Mouse (Mus musculus) granulocyte monocyte progenitor cell, adult 5-6 weeks (primary cell): ENCODE measurements around the gene Gm42674. TPM values are rescaled to one million over a fixed set of nuclear protein-coding genes. Genes with fewer than 3 reads are reported as not detected.

ENCODE experiments used
- ATAC-seq: replicated peaks from 2 replicates; pipeline ENCODE4 v1.8.0; 2016; ENCODE audit warnings: mild to moderate bottlenecking, moderate TSS enrichment, inconsistent platforms; ENCODE audit not compliant: poor library complexity, severe bottlenecking
- total RNA-seq, 2 experiments: library from RNA; stranded (forward) in 1 of 2; stranded (reverse) in 1 of 2; fragments of 200-712, 200-1000 nt in 1 of 2; fragments of >200 nt in 1 of 2; fragmentation: Nextera tagmentation in 1 of 2; gene quantifications; 2 replicates each; pipeline ENCODE4 v1.2.3; 2014 to 2017

Gene Gm42674
- total RNA-seq, 2 experiments from 2014 or later: not detected

GRCm38 (mm10) chr3:90596810-90597209 is 4.9 kb upstream of the Gm42674 start:
- ATAC-seq: no peak

DNA sequence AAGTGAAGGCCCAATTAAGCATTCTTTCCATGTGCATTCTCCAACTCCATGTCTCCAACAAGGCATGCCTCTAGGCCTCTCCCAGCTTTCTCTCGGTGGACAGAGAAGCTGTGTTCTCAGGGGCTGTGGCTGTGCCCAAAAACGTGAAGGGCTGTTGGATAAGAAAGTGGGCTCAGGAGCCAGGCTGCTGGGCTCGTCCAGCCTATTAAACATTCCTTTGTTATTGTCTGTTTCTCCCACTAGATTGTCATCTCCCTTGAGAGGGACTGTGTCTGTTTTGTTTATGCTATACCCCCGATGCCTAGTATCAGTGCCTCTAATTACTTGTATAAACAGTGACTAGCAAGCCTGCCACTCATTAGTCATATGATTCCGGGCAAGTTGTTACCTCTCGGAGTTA is 4.0 kb upstream of the Gm42674 start:
- no peak for ATAC-seq

- peak; percentile 53; the same call in 1 of the 2 replicates for ATAC-seq
Measured at GRCm38 (mm10) chr3:90598212-90598611, 3.5 kb upstream of the Gm42674 start.

- ATAC-seq: no peak
Measured at GRCm38 (mm10) chr3:90599401-90599800, 2.3 kb upstream of the Gm42674 start.

- no peak for ATAC-seq
Measured at GRCm38 (mm10) chr3:90600036-90600435, 1.7 kb upstream of the Gm42674 start.

- no peak for ATAC-seq
Measured at GRCm38 (mm10) chr3:90600458-90601195, 1.1 kb upstream of the Gm42674 start.

DNA sequence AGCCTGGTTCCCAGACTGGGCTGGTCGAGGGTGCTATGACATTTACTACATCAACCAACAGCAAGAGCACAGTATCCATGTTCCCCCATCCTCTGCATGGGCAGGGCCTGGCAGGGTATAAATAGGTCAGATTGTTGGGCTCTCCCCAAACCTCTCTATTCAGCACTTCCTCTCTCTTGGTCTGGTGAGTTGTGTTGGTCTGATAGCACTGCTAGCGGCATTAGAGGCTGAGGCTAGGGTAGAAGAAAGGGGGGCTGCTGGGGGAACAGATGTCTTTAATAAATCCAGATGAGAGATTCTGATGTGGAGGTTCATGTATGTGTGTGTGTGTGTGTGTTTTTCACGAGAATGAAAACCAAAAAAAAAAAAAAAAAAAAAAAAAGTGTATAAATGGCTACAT is 1.9 kb downstream of the Gm42674 start, which contains the start of gene S100a4:
Gene S100a4, plus strand, starts transcription at position 149 of the 400 bp plus-strand sequence.
- peak; percentile 62 for ATAC-seq

DNA sequence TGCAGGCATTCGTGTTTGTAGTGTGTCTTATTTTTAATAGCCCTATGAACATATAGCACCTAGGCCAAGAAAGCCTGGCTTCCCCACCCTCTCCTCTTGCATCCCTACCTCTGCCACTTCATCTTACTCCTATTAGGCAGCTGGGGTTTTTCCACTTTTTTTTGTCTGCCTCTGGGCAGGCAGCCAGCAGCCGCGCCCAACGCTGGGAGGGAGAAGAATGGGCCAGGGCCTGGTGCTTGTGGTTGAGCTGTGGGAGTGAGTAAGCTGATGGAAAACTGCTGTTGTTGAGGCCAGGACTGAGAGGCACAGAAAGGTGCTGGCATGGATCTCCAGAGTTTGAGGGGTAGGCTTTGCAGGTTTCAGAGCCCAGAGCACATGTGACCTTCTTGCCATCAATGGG is 2.7 kb downstream of the Gm42674 start:
- ATAC-seq: peak; percentile 65

- peak; percentile 4; the same call in 1 of the 2 replicates for ATAC-seq
Measured at GRCm38 (mm10) chr3:90605049-90605448, 3.3 kb downstream of the Gm42674 start.

GRCm38 (mm10) chr3:90605736-90606135 is 4.0 kb downstream of the Gm42674 start:
- ATAC-seq: no peak

GRCm38 (mm10) chr3:90606185-90606584 is 4.5 kb downstream of the Gm42674 start:
- no peak for ATAC-seq

- ATAC-seq: no peak
Measured at GRCm38 (mm10) chr3:90607361-90607760, 5.7 kb downstream of the Gm42674 start.

DNA sequence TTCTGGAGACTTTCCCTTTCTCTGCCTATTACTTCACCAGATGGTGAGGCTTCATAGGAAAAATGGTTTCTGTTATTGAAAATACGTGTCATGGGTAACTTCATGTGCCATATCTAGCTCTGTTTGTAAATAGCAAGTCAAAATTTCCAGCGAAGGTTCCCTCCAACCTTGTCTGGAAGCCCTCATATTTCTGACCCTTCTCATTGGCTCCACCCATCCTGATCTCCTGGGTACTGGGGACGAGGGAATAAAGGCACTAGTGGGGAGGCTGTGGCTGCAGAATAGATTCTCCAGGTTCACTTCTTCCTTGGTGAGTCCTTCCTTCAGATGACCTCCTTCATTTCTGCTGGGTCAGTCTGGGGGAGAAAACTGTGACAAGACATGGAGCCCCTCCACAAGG is 6.5 kb downstream of the Gm42674 start, which contains the start of gene S100a5:
Gene S100a5, plus strand, starts transcription at position 301 of the 400 bp plus-strand sequence.
- no peak for ATAC-seq

GRCm38 (mm10) chr3:90609102-90609501 is 7.4 kb downstream of the Gm42674 start:
- no peak for ATAC-seq

GRCm38 (mm10) chr3:90611494-90611893 is 9.8 kb downstream of the Gm42674 start:
- no peak for ATAC-seq

DNA sequence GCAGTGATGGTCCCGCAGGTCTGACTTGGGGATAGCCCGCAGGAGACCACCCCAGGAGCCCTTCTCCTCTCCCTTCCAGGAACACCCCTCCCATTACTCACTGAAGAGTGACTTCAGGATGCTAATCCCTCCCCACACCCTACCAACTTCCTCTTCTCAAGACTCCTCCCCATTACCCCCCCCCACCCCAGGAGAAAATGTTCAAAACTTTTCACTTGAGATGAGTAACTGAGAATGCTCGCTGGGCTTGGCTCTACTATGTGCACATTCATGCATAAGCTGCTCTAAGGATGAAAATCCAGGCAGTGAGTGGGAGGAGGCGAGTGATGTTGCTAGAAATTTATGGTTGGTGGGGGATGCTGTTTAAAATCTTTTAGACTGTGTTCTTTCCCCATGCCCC is 10.4 kb downstream of the Gm42674 start:
- ATAC-seq: peak; percentile 50

DNA sequence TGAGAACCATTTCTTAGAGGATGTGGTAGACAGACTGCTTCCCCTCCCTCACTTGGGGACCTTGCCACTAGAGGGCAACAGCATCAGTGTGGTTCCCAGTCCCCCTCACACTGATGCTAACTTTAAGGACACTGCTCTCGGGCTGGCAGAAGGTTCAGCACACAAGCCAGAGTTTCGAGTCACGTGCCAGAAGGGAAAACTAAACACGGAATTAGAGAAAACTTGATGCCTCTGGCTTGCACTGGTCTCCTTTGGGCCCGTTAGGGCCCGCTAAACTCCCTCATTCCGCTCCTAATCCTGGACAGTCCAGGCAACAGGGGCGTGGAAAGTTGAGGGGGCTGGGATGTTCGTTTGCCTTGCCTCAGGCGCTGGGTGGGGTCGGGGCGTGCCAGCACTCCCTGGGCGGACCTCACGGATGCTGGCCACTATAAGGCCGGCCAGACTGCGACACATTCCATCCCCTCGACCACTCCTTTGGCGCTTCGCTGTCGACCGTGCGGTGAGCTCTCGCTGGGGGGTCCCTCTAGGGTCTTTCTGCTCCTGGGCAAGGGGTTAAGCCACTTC is 11.1 kb downstream of the Gm42674 start, which contains the start of gene S100a6:
Gene S100a6, plus strand, starts transcription at position 155 of the 564 bp plus-strand sequence.
- ATAC-seq: peak; percentile 71

DNA sequence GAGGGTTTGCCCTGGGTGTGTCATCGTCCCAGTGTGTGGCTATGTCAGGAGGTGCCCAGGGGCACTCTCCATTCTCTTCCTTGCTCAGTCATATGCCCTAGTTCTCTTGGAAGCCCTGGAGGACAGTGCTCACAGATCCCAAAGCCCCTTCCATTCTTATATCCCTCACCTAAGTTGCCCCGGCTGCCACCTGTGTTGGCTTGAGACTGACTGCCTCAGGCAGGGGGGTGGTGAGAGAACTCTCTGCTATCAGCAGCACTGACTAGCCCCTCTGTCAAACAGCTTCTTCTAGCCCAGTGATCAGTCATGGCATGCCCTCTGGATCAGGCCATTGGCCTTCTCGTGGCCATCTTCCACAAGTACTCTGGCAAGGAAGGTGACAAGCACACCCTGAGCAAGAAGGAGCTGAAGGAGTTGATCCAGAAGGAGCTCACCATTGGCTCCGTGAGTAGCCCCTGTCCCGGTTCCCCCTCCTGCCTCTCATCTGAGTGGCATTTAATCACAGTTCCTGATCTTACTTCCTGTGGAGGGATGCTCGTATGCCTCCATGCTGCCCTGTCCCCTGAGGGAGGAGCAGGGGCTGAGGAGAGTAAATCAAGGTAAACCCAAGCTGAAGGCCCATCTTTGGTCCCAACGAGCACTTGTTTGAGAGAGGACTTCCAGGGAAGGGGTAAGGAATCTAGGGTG is 11.9 kb downstream of the Gm42674 start:
- ATAC-seq: peak; percentile 15; the same call in 1 of the 2 replicates

DNA sequence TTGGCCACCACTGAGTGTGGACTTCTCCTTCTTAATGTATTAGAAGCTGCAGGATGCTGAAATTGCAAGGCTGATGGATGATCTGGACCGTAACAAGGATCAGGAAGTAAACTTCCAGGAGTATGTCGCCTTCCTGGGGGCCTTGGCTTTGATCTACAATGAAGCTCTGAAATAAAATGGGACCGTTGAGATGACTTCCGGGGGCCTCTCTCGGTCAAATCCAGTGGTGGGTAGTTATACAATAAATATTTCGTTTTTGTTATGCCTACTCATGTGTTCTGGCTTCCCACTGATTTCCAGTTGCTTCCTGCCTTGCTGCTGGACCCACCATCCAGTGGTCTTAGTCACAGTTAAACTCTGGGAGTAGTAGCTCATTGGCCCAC is 12.4 kb downstream of the Gm42674 start:
- ATAC-seq: no peak

GRCm38 (mm10) chr3:90614611-90615251 is 13.0 kb downstream of the Gm42674 start:
- ATAC-seq: no peak

- ATAC-seq: peak; percentile 63
Measured at GRCm38 (mm10) chr3:90615415-90615814, 13.7 kb downstream of the Gm42674 start.
